Mouse (Mus musculus): ENCODE results near the gene Ssbp3. TPM values are rescaled to one million over a fixed set of nuclear protein-coding genes. Genes with fewer than 3 reads are reported as not detected.

The Ssbp3 gene
- polyA plus RNA-seq, 1 experiment, result 94.2 TPM

GRCm38 (mm10) chr4:106924175-106924574 is 13.7 kb downstream of the Ssbp3 start:
- no peaks in the 10 kb centered on the region for H3K9me3 ChIP-seq (ENCODE audit: control insufficient read depth, low read length)
- H3K27me3 ChIP-seq (ENCODE audit: control insufficient read depth), result no peaks in the 10 kb centered on the region
- H3K36me3 ChIP-seq (ENCODE audit: control insufficient read depth), result peaks cover 100% of the 10 kb centered on the region
- H3K4me1 ChIP-seq (ENCODE audit: control insufficient read depth), result peaks cover 95% of the 10 kb centered on the region
- TF ChIP-seq TAL1 (IDR thresholded peaks at IDR 0.05; ENCODE audit: low read length), result no peak
- no peak for TF ChIP-seq GATA1 (IDR thresholded peaks at IDR 0.05; ENCODE audit: low read length)
- peak overlapping the region; percentile 53 for H3K4me3 ChIP-seq (replicated peaks)

GRCm38 (mm10) chr4:106924888-106925287 is 14.4 kb downstream of the Ssbp3 start:
- H3K27me3 ChIP-seq (ENCODE audit: control insufficient read depth), result no peaks in the 10 kb centered on the region
- no peaks in the 10 kb centered on the region for H3K9me3 ChIP-seq (ENCODE audit: control insufficient read depth, low read length)
- H3K4me3 ChIP-seq (replicated peaks), result peak overlapping the region; percentile 53
- peaks cover 88% of the 10 kb centered on the region for H3K4me1 ChIP-seq (ENCODE audit: control insufficient read depth)
- peaks cover 100% of the 10 kb centered on the region for H3K36me3 ChIP-seq (ENCODE audit: control insufficient read depth)
- TF ChIP-seq TAL1 (IDR thresholded peaks at IDR 0.05; ENCODE audit: low read length) (no peak), GATA1 (IDR thresholded peaks at IDR 0.05; ENCODE audit: low read length) (peak; percentile 55; the same call in 1 of the 2 replicates)

- Histone ChIP-seq H3K9me3 (ENCODE audit: control insufficient read depth, low read length) (no peaks in the 10 kb centered on the region), H3K27me3 (ENCODE audit: control insufficient read depth) (no peaks in the 10 kb centered on the region), H3K36me3 (ENCODE audit: control insufficient read depth) (peaks cover 99% of the 10 kb centered on the region), H3K4me3 (replicated peaks) (no peak overlapping the region), H3K4me1 (ENCODE audit: control insufficient read depth) (peaks cover 81% of the 10 kb centered on the region)
- no peak for TF ChIP-seq GATA1 (IDR thresholded peaks at IDR 0.05; ENCODE audit: low read length)
- TF ChIP-seq TAL1 (IDR thresholded peaks at IDR 0.05; ENCODE audit: low read length), result no peak
Observed at GRCm38 (mm10) chr4:106926401-106926800, 15.9 kb downstream of the Ssbp3 start.

GRCm38 (mm10) chr4:106927034-106927433 is 16.5 kb downstream of the Ssbp3 start:
- no peak overlapping the region for H3K4me3 ChIP-seq (replicated peaks)
- H3K4me1 ChIP-seq (ENCODE audit: control insufficient read depth), result peaks cover 79% of the 10 kb centered on the region
- H3K36me3 ChIP-seq (ENCODE audit: control insufficient read depth), result peaks cover 99% of the 10 kb centered on the region
- no peaks in the 10 kb centered on the region for H3K27me3 ChIP-seq (ENCODE audit: control insufficient read depth)
- no peak for TF ChIP-seq TAL1 (IDR thresholded peaks at IDR 0.05; ENCODE audit: low read length)
- TF ChIP-seq GATA1 (IDR thresholded peaks at IDR 0.05; ENCODE audit: low read length), result no peak
- no peaks in the 10 kb centered on the region for H3K9me3 ChIP-seq (ENCODE audit: control insufficient read depth, low read length)

GRCm38 (mm10) chr4:106928961-106929360 is 18.5 kb downstream of the Ssbp3 start:
- no peaks in the 10 kb centered on the region for H3K9me3 ChIP-seq (ENCODE audit: control insufficient read depth, low read length)
- H3K4me1 ChIP-seq (ENCODE audit: control insufficient read depth), result peaks cover 79% of the 10 kb centered on the region
- TF ChIP-seq TAL1 (IDR thresholded peaks at IDR 0.05; ENCODE audit: low read length) (no peak), GATA1 (IDR thresholded peaks at IDR 0.05; ENCODE audit: low read length) (no peak)
- H3K27me3 ChIP-seq (ENCODE audit: control insufficient read depth), result no peaks in the 10 kb centered on the region
- no peak overlapping the region for H3K4me3 ChIP-seq (replicated peaks)
- peaks cover 99% of the 10 kb centered on the region for H3K36me3 ChIP-seq (ENCODE audit: control insufficient read depth)

GRCm38 (mm10) chr4:106932583-106932982 is 22.1 kb downstream of the Ssbp3 start:
- Histone ChIP-seq H3K36me3 (ENCODE audit: control insufficient read depth) (peaks cover 99% of the 10 kb centered on the region), H3K27me3 (ENCODE audit: control insufficient read depth) (no peaks in the 10 kb centered on the region), H3K4me3 (replicated peaks) (no peak overlapping the region), H3K4me1 (ENCODE audit: control insufficient read depth) (peaks cover 80% of the 10 kb centered on the region), H3K9me3 (ENCODE audit: control insufficient read depth, low read length) (no peaks in the 10 kb centered on the region)
- TF ChIP-seq GATA1 (IDR thresholded peaks at IDR 0.05; ENCODE audit: low read length), result no peak
- TF ChIP-seq TAL1 (IDR thresholded peaks at IDR 0.05; ENCODE audit: low read length), result no peak

- Histone ChIP-seq H3K4me1 (ENCODE audit: control insufficient read depth) (peaks cover 83% of the 10 kb centered on the region), H3K36me3 (ENCODE audit: control insufficient read depth) (peaks cover 99% of the 10 kb centered on the region), H3K9me3 (ENCODE audit: control insufficient read depth, low read length) (no peaks in the 10 kb centered on the region), H3K27me3 (ENCODE audit: control insufficient read depth) (no peaks in the 10 kb centered on the region), H3K4me3 (replicated peaks) (no peak overlapping the region)
- TF ChIP-seq GATA1 (IDR thresholded peaks at IDR 0.05; ENCODE audit: low read length), result no peak
- TF ChIP-seq TAL1 (IDR thresholded peaks at IDR 0.05; ENCODE audit: low read length), result no peak
Observed at GRCm38 (mm10) chr4:106933813-106934482, 23.4 kb downstream of the Ssbp3 start.

- TF ChIP-seq GATA1 (IDR thresholded peaks at IDR 0.05; ENCODE audit: low read length) (peak; percentile 63), TAL1 (IDR thresholded peaks at IDR 0.05; ENCODE audit: low read length) (no peak)
- H3K4me3 ChIP-seq (replicated peaks), result peak overlapping the region; percentile 46
- no peaks in the 10 kb centered on the region for H3K9me3 ChIP-seq (ENCODE audit: control insufficient read depth, low read length)
- peaks cover 100% of the 10 kb centered on the region for H3K36me3 ChIP-seq (ENCODE audit: control insufficient read depth)
- no peaks in the 10 kb centered on the region for H3K27me3 ChIP-seq (ENCODE audit: control insufficient read depth)
- peaks cover 91% of the 10 kb centered on the region for H3K4me1 ChIP-seq (ENCODE audit: control insufficient read depth)
Observed at GRCm38 (mm10) chr4:106934931-106935582, 24.6 kb downstream of the Ssbp3 start.

GRCm38 (mm10) chr4:106935583-106935935 is 25.1 kb downstream of the Ssbp3 start:
- H3K36me3 ChIP-seq (ENCODE audit: control insufficient read depth), result peaks cover 98% of the 10 kb centered on the region
- H3K27me3 ChIP-seq (ENCODE audit: control insufficient read depth), result no peaks in the 10 kb centered on the region
- H3K4me3 ChIP-seq (replicated peaks), result peak overlapping the region; percentile 23
- H3K9me3 ChIP-seq (ENCODE audit: control insufficient read depth, low read length), result no peaks in the 10 kb centered on the region
- H3K4me1 ChIP-seq (ENCODE audit: control insufficient read depth), result peaks cover 93% of the 10 kb centered on the region
- TF ChIP-seq GATA1 (IDR thresholded peaks at IDR 0.05; ENCODE audit: low read length) (no peak), TAL1 (IDR thresholded peaks at IDR 0.05; ENCODE audit: low read length) (no peak)

Measured in erythroblast, embryonic 14.5 days (primary cell).